Mouse (Mus musculus) testis, adult 2 months (tissue): ENCODE data around the gene Ogfod1. TPM values are rescaled to one million over a fixed set of nuclear protein-coding genes. Genes with fewer than 3 reads are reported as not detected.
A peak's percentile ranks its signal among the peaks of the same experiment; 100 is the strongest.

Experiments
- H3K27ac ChIP-seq: fragments of 200-500 bp; 2 replicates; pipeline ENCODE4 v1.5.1; 2012; ENCODE audit warnings: low read depth, low read length; ENCODE audit not compliant: control insufficient read depth, insufficient read depth
- H3K27me3 ChIP-seq: fragments of 200-500 bp; 2 replicates; pipeline ENCODE4 v1.6.1; 2012; ENCODE audit warnings: mild to moderate bottlenecking, low read length, moderate library complexity; ENCODE audit not compliant: control insufficient read depth, insufficient read depth
- H3K36me3 ChIP-seq: fragments of 200-500 bp; 2 replicates; pipeline ENCODE4 v1.6.1; 2012; ENCODE audit warnings: mild to moderate bottlenecking, low read length; ENCODE audit not compliant: control insufficient read depth, insufficient read depth
- H3K4me1 ChIP-seq: fragments of 200-500 bp; 2 replicates; pipeline ENCODE4 v1.6.1; 2012; ENCODE audit warnings: low read length; ENCODE audit not compliant: control insufficient read depth, insufficient read depth
- H3K4me3 ChIP-seq: fragments of 200-500 bp; 2 replicates; pipeline ENCODE4 v1.5.1; 2012; ENCODE audit warnings: low read depth, mild to moderate bottlenecking, low read length, moderate library complexity, mixed read lengths; ENCODE audit not compliant: control insufficient read depth
- CTCF ChIP-seq: fragments of 200-500 bp; IDR thresholded peaks from 2 replicates; pipeline ENCODE4 v1.5.1; 2012; ENCODE audit warnings: low read depth, mild to moderate bottlenecking, inconsistent platforms, low read length, moderate library complexity; ENCODE audit not compliant: control insufficient read depth, insufficient read depth, insufficient replicate concordance
- POLR2A ChIP-seq: fragments of 200-500 bp; IDR thresholded peaks from 2 replicates; pipeline ENCODE4 v1.6.1; 2012; ENCODE audit warnings: low read depth, mild to moderate bottlenecking, inconsistent platforms, low read length, moderate library complexity; ENCODE audit not compliant: control insufficient read depth
- polyA plus RNA-seq: library from polyadenylated mRNA; depleted of rRNA; stranded (reverse); fragments of >200 nt; gene quantifications from 2 replicates; pipeline ENCODE4 v1.2.3, GENCODE M21; 2012

Gene Ogfod1
- polyA plus RNA-seq, 1 experiment = 8.3 TPM

GRCm38 (mm10) chr8:94087964-94088363 is 51.0 kb downstream of the Ogfod1 start:
- Histone ChIP-seq H3K27ac (no peak overlapping the region), H3K4me3 (no peak overlapping the region), H3K4me1 (no peaks in the 10 kb centered on the region), H3K27me3 (no peaks in the 10 kb centered on the region), H3K36me3 (peaks cover 3% of the 10 kb centered on the region)
- TF ChIP-seq CTCF (no peak), POLR2A (no peak)

- H3K36me3 ChIP-seq = peaks cover 1% of the 10 kb centered on the region
Observed at GRCm38 (mm10) chr8:94089715-94090114, 52.7 kb downstream of the Ogfod1 start.

GRCm38 (mm10) chr8:94092848-94093247 is 55.9 kb downstream of the Ogfod1 start:
- Histone ChIP-seq H3K4me3 (no peak overlapping the region), H3K27me3 (no peaks in the 10 kb centered on the region), H3K4me1 (no peaks in the 10 kb centered on the region), H3K27ac (no peak overlapping the region), H3K36me3 (no peaks in the 10 kb centered on the region; the same call in none of the 2 replicates)
- TF ChIP-seq POLR2A (no peak), CTCF (no peak)

More at GRCm38 (mm10) chr8:94089715-94090114, 52.7 kb downstream of the Ogfod1 start:
- TF ChIP-seq CTCF (no peak), POLR2A (no peak)
- Histone ChIP-seq H3K27me3 (no peaks in the 10 kb centered on the region), H3K27ac (no peak overlapping the region), H3K4me3 (no peak overlapping the region), H3K4me1 (no peaks in the 10 kb centered on the region)

- TF ChIP-seq CTCF (no peak), POLR2A (no peak)
- Histone ChIP-seq H3K36me3 (no peaks in the 10 kb centered on the region; the same call in none of the 2 replicates), H3K27me3 (no peaks in the 10 kb centered on the region), H3K4me1 (peaks cover 2% of the 10 kb centered on the region; the same call in 1 of the 2 replicates), H3K27ac (no peak overlapping the region), H3K4me3 (no peak overlapping the region)
Observed at GRCm38 (mm10) chr8:94094281-94094680, 57.3 kb downstream of the Ogfod1 start.

GRCm38 (mm10) chr8:94098081-94098974 is 61.3 kb downstream of the Ogfod1 start, which contains the start of gene Bbs2:
Gene Bbs2, minus strand, starts transcription at chr8:94098928.
- Histone ChIP-seq H3K4me3 (peak within 1 kb of the TSS; percentile 85), H3K4me1 (peaks cover 2% of the 10 kb centered on the region; the same call in 1 of the 2 replicates)
- no peak for TF ChIP-seq CTCF
- TF ChIP-seq POLR2A = peak; percentile 99

GRCm38 (mm10) chr8:94098996-94099395 is 62.0 kb downstream of the Ogfod1 start:
- no peak overlapping the region; the same call in 1 of the 2 replicates for H3K4me3 ChIP-seq
- no peaks in the 10 kb centered on the region for H3K27me3 ChIP-seq
- TF ChIP-seq POLR2A (no peak), CTCF (no peak)

More at GRCm38 (mm10) chr8:94098081-94098974, 61.3 kb downstream of the Ogfod1 start, which contains the start of gene Bbs2:
- H3K27me3 ChIP-seq = no peaks in the 10 kb centered on the region
- peak within 1 kb of the TSS; percentile 93 for H3K27ac ChIP-seq
- H3K36me3 ChIP-seq = no peaks in the 10 kb centered on the region

GRCm38 (mm10) chr8:94104146-94104545 is 67.1 kb downstream of the Ogfod1 start:
- no peak overlapping the region for H3K4me3 ChIP-seq

More at GRCm38 (mm10) chr8:94098996-94099395, 62.0 kb downstream of the Ogfod1 start:
- Histone ChIP-seq H3K27ac (peak overlapping the region; percentile 93), H3K4me1 (peaks cover 2% of the 10 kb centered on the region; the same call in 1 of the 2 replicates), H3K36me3 (no peaks in the 10 kb centered on the region)

More at GRCm38 (mm10) chr8:94104146-94104545, 67.1 kb downstream of the Ogfod1 start:
- Histone ChIP-seq H3K27me3 (no peaks in the 10 kb centered on the region), H3K36me3 (no peaks in the 10 kb centered on the region), H3K27ac (no peak overlapping the region), H3K4me1 (no peaks in the 10 kb centered on the region; the same call in 1 of the 2 replicates)
- no peak for TF ChIP-seq POLR2A
- TF ChIP-seq CTCF = no peak
